Mouse (Mus musculus): Measurements from ENCODE around the gene Pkp3. TPM values are rescaled to one million over a fixed set of nuclear protein-coding genes. Genes with fewer than 3 reads are reported as not detected.
"Not testable (repeated sequence)": the region's sequence is repeated elsewhere in the genome, so short reads cannot be mapped to it uniquely, and the experiment has no call there.

The Pkp3 gene
- total RNA-seq (2021): under 1 TPM in 1 of 2 experiments, not detected in 1; 0.12 TPM
- long read RNA-seq, experiment 1: 0 reads
- long read RNA-seq, experiment 2: 0 reads

DNA sequence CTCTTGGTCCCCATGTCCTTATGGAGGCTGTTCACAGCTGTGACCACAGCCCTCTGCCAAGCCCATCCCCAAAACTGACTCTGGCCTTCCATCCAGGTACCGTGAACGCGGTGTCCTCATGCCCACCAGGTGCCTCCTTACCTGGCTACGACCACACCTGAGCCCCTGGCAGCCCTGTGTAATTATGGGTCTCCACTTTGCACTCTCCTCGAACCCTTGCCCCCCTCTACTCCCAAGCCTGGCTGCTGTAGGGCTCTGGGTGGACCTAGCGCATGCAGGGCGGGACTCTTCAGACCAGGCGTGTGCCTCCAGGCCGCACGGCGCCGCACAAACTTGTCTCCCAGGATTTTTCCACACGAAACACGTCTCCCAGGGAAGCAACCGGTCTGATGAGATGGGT is at the start of gene Pkp3:
Pkp3 (plus strand) TSS at position 378 of the 400 bp plus-strand sequence.
- intact Hi-C loops (cut with DNase I): no loop called here
- DNase-seq: no peak

DNA sequence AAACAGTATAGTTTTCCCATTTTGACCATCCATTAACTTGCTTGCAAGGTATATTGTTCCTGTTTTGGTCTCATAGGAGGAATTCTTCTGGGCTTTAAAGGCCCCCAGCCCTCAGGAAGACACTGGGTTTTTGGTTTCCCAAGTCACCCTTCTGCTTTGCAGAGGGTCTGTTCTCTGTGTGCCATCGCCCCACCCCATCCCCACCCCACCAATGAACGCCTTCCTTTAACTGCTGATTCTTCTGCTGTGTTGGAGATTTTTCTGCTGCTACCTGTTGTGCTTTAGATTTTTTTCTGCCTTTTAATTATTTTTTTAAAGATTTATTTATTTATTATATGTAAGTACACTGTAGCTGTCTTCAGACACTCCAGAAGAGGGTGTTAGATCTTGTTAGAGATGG is 49.2 kb upstream of the Pkp3 start, which contains the start of gene Gm17387:
Gm17387 (plus strand) TSS at position 301 of the 400 bp plus-strand sequence.
- intact Hi-C loops (cut with DNase I): no loop called here
- DNase-seq: no peak

DNA sequence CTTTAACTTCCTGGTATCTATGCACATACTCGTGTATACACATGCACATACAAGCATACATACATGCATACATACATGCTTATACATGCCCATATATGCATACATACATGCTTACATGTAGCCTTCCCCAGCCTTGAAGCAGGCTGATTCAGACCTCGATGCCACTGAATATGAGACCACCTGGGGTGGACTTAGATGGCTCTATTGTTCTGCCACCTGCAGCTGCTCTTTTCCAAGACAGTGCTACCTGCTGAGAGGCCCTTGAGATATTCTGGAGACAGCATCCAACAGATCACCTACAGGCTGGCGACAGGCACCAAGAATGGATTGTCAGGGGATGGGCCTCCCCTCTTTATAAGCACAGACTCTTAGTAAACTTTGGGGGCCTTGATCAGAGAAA is 47.6 kb upstream of the Pkp3 start:
- intact Hi-C loops (cut with DNase I): no loop called here
- no peak for DNase-seq

DNA sequence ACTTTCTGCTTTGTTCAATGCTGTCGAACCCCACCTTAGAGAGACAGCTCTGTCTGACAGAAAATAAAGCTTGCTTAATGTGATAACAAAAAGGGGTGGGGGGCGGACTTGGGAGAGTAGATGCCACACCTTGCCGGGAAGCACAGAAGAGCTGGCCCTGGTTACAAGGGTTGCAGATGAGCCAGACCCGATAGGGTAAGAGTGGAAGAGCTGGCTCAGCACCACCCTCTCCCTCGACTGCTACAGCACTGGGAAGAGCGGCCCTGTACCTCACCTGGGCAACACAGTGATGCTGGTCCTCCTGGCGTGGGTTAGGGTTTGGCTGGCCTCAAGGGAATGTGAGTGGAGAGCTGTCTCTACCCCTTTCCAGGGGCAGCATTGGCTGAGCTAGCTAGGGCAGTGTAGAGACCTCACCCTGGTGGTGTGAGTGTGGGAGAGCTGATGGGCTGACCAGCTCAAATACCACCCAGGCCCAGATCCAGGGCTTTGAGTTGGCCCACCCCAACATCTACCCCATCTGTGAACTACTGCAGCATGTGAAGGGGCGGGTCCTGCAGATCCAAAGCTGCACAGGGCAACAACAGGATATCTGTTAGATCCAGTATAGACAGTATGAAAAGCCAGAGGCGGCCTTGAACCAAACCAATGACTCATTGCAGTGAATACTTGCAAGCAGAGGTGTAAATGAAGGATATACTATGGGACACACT is 45.4 kb upstream of the Pkp3 start:
- no peak for DNase-seq
- intact Hi-C loops (cut with DNase I): no loop called here

DNA sequence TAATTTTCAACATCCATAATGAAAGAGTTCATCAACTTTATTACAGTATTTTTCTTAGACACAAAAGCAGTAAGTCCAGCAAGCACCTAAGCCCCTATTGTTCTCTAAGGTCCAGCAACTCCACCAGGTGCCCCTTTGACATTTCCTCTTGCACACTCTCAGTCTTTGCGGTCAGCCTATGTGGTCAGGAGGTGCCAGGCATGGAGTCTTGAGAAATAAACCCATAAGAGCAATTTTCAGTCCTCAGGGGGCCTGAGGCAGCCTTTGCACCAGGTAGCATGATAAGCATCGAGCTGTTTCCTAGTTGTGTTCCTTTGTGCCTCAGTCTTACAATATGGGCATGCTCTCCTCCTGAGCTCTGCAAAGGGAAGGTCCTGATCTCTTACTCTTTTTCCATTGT is 41.4 kb upstream of the Pkp3 start:
- intact Hi-C loops (cut with DNase I); DNase-seq: not testable (repeated sequence)

DNA sequence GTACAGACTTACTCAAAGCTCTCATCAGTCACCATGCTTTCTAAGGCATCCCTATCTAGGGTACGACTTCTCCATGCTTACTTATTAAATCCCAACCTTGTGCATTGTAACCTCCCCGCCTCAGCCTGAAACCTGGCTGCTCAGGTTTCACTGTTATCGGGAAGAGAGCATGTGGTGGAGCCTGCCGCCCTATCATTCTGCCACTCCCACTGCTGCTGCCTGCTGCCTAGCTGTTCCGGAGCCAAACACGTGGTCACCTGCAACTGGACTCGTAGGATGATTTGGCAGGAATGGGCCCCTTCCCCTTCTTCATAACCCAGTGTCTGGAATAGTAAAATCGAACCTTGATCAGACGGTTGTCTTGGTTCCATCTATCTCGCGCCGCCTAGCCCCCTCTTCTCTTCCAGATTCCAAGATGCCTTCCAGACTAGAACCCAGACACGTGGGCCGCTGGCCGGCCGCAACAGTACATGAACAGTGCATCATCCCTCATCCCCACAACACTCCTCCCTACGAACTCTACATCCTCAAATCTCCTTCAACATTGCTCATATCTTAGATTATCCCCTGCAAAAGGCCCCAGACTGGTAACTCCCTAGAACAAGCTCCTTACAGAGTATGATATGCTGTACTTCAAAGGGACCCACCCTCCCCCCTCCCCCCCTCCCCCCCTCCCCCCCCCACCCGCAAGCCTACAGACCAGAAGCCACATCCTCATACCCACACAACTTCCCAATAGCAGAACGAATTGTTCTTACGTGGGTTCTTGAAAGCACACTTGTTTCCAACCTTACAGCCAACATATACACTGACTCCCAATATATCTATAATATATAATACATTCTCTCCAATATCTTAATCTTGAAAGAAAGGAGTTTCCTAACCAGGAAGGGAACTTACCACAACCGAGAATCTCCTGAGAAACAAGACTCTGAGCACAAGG is 39.7 kb upstream of the Pkp3 start:
- intact Hi-C loops (cut with DNase I): no loop called here
- DNase-seq: no peak

DNA sequence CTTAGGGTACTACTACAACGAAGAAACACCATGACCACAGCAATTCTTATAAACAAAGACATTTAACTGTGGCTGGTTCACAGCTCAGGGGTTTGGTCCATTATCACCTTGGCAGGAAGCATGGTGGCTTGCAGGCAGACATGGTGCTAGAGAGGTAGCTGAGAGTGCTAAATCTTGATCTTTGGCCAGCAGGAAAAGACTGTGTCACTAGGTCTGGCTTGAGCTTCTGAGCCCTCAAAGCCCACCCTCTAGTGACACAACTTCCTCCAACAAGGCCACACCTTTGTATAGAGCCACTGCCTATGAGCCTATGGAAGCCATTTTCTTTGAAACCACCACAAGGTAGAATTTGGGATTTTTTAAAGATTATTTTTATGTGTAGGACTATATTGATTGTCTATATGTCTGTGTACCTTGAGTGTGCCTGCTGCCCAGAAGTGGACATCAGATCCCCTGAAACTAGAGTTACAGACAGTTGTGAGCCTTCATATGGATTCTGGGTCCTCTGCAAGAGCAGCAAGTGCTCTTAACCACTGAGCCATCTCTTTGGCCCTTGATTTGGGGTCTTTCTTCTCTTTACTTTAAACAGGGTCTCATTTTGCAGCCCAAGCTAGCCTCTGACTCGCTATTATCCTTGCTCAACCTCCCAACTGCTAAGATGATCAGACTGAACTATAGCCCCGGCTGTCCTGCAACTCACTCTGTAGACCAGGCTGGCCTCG is 38.5 kb upstream of the Pkp3 start:
- no peak for DNase-seq
- intact Hi-C loops (cut with DNase I): loop anchor here (2.0 kb wide), 1 partner anchor 29 kb away; the partner anchor contains the start of gene Ifitm3

DNA sequence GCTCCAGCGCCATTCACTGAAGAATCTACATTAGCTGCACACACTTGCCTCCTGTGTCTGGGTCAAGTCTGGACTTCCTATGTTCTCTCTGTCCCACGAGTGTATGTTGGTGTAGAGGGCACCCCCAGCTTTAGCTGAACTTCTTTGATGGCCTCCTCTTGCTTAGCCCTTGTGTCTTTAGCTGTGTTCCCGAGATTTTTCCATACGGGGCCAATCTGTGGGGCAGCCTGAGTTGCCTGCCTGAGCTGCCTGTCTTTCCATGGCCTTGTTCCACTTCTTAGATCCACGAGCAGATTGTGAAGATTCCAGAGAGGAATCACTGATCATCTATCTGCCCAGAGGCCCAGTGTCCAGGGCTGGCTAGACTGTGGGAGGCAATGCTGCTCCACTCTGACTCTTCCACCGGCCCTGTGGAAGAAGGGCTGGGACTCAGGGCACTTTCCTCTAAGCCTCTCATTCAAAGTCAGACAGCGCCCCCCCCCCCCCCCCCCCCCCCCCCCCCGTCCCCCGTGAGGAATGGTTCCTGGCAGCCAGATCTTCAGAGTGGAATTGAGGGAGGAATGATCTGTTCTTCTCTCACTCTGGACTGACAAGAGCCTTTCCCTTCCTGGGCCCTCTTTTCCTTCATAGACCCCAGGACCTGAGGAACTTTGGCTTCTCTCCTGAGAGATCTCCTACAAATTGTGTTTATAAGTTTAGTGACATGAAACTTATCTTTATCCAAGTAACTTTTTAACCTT is 37.0 kb upstream of the Pkp3 start:
- intact Hi-C loops (cut with DNase I): loop anchor here (2.0 kb wide), 1 partner anchor 30 kb away; the partner anchor contains the start of gene Ifitm3
- no peak for DNase-seq

DNA sequence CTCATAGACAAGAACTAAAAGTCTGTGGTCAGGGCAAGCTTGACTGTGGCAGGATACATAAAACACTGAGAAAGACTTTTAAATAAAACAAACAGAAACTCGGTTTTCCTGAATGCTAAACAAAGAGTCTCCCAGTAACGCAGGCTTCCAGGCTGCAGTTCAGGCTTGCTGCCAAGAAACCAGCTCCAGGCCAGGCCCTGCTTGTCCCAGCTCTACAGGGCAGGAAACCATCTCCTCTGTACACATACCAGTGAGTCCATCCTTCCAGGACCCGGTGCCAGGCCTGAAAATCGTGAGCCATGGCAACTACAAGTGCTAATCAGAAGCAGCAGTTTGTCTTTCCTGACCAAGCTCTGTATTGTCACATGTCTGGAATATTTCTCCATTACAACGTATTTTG is 36.4 kb upstream of the Pkp3 start:
- intact Hi-C loops (cut with DNase I): loop anchor here (2.0 kb wide), 1 partner anchor 31 kb away; the partner anchor contains the start of gene Ifitm3
- peak; percentile 69 to 74 for DNase-seq

DNA sequence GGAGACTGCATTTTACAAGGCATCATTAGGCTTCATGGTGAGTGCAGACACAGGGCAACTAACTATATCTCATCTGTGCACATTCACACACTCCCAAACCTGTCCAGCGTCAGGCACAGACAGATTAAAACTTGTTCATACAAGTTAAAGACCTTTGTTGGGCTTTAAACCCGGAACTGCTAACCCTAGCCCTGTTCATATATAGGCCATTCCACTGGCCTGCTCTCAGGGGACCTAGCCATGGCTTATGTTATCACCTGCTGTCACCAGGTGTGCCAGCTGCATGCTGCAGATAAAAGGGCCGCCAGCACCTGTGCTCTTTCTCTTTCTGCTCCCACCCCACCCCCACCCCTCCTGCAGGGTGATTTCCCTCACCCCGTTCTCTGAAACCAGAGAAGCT is 35.5 kb upstream of the Pkp3 start:
- intact Hi-C loops (cut with DNase I): no loop called here

DNA sequence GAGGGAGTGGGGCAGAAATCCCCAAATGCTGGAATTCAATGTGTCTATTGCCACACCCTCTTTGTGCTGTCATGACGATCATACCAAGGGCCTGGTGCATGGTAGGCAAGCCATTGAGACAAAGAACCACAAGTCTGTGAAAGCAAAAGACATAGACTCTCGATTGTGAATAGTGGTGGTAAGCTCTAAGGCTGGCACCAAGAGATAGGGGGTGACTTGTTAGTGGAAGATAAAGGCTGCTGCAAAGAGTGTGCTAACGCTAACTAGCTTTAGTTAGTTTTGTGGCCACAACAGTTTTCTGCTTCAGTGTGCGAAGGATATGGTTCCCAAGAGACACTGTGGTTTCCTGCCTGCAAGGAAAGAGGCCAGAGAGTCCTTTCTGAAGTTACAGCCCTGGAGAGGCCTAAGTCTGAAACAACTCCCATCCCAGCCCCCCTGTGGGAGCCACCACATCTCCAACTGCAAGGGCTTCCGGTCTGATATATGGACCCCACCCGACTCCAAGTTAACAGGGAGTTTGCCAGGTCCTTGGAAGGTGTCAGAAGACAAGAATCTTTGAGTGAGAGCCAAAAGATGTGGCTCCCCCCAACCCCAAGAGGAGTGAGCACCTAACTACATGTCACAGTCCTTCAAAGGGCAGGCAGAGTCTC is 31.0 kb upstream of the Pkp3 start:
- intact Hi-C loops (cut with DNase I): loop anchor here (2.0 to 5.0 kb wide), 4 partner anchors 38 to 205 kb away; partner anchors contain the start of genes Gm45717 and Ifitm2
- no peak for DNase-seq

More for the DNA sequence above, 35.5 kb upstream of the Pkp3 start:
- no peak for DNase-seq

DNA sequence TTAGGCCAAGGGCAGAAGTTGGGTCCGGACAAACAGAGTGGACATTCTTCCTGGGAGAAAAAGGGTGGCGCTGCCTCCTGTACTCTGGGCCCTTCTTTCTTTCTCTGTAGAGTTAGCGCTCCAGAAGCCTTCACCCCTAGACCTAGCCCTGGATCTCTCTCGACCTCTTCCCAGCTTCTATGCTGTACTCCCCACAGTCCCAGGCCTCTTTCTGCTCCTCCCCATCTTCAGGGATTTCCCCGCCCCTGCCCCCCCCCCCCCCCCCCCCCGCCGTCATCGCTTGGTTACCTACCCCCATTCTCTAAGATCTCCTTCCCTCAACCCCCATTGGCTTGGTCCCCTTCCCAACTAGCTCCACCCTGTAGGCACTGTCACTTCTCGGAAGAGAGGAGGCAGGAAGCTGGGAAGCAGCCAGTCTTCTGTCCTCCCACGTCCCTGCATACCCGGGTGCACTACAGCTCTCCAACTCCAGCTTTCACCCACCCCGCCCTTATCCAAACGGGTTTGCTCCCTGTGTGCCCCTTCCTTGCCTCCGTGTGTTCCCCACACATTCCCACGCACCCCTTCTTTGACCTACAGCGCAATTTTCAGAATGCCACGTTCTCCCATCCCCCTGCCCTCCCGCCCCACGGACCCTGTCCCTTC is 30.3 kb upstream of the Pkp3 start:
- intact Hi-C loops (cut with DNase I): loop anchor here (2.0 to 5.0 kb wide), 4 partner anchors 39 to 205 kb away; partner anchors contain the start of genes Gm45717 and Ifitm2
- peak; percentile 71 to 84 for DNase-seq

DNA sequence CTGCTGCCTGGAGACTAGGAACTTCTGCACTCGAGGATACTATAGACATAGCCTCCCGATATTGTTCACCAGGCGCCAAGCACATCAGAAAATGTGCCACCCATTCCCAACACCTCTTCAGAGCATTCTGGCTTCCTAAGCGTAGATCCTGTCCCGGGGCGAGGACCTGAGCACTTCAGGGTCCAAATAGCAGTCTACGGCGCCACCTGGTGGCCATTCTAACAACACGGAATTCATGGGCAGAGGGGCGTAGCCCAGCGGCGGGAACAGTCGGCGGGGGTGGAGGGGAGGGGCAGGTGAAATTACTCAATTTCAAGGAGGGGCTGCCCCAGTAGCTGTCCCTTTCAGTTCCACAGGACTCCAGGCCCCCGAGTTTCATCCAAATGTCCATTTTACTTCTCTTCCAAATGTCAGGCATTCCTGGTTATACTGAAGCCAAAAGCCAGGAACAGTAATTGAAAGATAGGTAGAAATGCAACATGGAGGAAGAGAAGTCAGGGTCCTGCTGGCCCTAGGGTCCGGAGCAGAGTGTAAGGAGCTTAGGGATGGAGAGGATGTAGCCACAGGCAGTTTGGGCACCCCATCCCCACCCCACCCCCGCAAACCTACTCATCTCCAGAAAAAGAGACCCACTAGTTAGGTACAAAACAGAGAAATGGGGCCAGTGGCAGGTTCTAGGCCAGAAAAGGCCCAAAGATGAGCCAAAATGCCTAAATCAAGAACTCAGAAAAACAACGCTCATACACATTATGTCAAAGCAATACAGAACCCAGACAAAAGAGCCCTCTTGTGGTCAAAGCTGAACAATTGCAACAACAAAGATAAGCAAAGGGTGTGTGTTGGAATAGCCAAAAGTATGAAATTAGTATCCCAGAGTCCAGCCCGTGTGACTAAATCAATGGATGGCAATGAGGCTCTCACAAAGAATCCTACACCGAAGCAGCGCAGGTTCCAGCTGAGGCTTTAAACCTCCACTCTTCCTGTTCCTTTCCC is 29.5 kb upstream of the Pkp3 start:
- intact Hi-C loops (cut with DNase I): loop anchor here (5.0 kb wide), 2 partner anchors 91 to 206 kb away; partner anchors contain the start of genes Gm45717 and Ifitm2
- DNase-seq: peak; percentile 90 to 91

DNA sequence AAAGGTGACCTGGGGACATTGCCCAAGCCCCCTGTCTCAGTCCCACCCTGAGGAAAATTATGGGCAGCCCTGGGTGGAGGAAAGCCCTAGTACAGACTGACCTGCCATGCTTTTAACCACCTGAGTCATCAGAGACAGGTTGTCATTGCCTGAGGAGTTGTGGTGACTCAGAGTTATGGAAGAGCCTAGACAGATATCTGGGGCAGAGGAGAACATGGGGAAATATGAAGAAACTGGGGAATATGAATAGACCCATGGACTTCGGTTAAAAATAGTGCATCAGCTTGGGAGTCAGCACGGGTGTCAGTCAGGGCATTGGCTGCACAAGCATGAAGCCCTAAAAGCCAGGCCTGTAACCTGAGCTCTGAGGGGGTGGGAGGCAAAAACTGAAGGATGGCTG is 28.7 kb upstream of the Pkp3 start:
- intact Hi-C loops (cut with DNase I): loop anchor here (5.0 kb wide), 2 partner anchors 92 to 207 kb away; partner anchors contain the start of genes Gm45717 and Ifitm2
- DNase-seq: no peak

DNA sequence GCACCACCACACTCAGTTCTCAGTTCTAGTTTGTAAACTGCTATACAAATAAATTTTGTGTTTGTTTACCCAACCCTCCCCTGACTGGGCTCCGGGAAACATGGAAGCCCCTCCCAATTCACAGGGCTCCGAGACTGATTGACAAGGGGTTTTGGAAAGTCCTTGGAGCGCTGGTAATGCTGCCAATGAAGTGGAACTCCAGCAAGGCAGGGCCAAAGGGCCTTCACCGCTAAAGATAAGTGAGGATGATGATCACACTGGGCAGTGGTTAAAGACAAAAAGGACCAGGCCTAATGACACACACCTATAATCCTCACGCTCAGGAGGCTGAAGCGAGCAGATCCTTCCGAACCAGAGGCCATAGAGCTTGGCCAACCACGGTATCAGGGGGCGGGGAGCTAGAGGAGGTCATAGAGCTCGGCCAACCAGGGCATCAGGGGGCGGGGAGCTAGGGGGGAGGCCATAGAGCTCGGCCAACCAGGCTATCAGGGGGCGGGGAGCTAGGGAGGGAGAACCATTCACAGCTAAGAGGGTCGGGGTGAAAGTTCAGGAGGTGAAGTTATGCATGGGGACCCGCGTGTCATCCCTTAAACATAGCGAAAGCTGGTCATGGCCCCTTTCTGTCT is 26.8 kb upstream of the Pkp3 start:
- DNase-seq: no peak
- intact Hi-C loops (cut with DNase I): no loop called here

DNA sequence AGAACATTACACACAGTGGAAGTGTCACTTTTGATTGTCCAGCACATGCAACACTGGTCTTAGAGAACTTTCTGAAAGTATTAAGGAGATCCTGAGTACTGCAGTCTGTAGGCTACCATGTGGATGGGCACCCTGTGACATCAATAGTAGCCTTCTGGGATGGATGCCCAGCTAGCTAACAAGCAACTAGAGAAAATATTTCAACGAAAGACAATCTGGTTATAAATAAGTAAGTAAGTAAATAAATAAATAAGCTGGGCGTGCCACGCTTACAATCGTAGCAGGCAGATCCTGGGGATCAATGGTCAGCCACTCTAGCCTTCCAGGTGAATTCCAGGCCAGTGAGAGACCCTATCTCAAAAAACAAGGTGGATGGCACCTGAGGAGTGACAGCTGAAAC is 26.0 kb upstream of the Pkp3 start:
- no peak for DNase-seq
- intact Hi-C loops (cut with DNase I): no loop called here

DNA sequence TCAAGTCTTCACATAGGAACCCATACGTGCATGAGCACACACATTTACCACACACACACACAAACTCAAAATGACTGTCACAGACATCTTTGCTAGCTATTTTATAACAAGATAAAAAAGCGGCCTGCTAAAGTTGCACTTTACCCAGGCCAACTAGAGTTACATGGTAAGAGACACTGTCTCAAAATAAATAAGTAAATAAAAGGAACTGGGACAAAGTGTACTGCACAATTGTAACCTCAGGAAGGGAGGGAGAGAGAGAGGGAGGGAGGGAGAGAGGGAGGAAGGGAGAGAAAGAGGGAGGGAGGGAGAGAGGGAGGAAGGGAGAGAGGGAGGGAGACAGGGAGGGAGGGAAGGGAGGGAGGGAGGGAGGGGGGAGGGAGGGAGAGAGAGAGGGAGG is 25.6 kb upstream of the Pkp3 start:
- intact Hi-C loops (cut with DNase I): no loop called here
- DNase-seq: no peak

All from gastrocnemius, postnatal 36 days (tissue).